Mouse (Mus musculus) ovary, postnatal 10 days (tissue): ENCODE results near the gene Tpk1.
"Not testable (repeated sequence)": the region's sequence is repeated elsewhere in the genome, so short reads cannot be mapped to it uniquely, and the experiment has no call there.

ENCODE experiments used
- DNase-seq: peaks from one replicate; pipeline ENCODE4 v3.0.0; 2022; ENCODE audit warnings: low spot score

The Tpk1 gene

GRCm38 (mm10) chr6:43522046-43522445, 144.0 kb downstream of the Tpk1 start:
- DNase-seq, result no peak

GRCm38 (mm10) chr6:43520218-43520617, 145.9 kb downstream of the Tpk1 start:
- DNase-seq, result no peak

- no peak for DNase-seq
These were observed 147.7 kb downstream of the Tpk1 start for GRCm38 (mm10) chr6:43518378-43518777.

- no peak for DNase-seq
These were observed 148.8 kb downstream of the Tpk1 start for GRCm38 (mm10) chr6:43517316-43517655.

GRCm38 (mm10) chr6:43516593-43517315, 149.3 kb downstream of the Tpk1 start:
- DNase-seq, result no peak

GRCm38 (mm10) chr6:43506686-43507385, 159.2 kb downstream of the Tpk1 start:
- DNase-seq, result not testable (repeated sequence)

- DNase-seq, result no peak
These were observed 161.4 kb downstream of the Tpk1 start for GRCm38 (mm10) chr6:43504609-43505230.

- DNase-seq, result no peak
These were observed 173.7 kb downstream of the Tpk1 start for GRCm38 (mm10) chr6:43492367-43492766.

GRCm38 (mm10) chr6:43486691-43487090, 179.4 kb downstream of the Tpk1 start:
- DNase-seq, result no peak

- DNase-seq, result no peak
These were observed 185.4 kb downstream of the Tpk1 start for GRCm38 (mm10) chr6:43480687-43481086.

GRCm38 (mm10) chr6:43478810-43479209, 187.3 kb downstream of the Tpk1 start:
- DNase-seq, result no peak

GRCm38 (mm10) chr6:43476406-43476805, 189.7 kb downstream of the Tpk1 start:
- no peak for DNase-seq

- no peak for DNase-seq
These were observed 190.2 kb downstream of the Tpk1 start for GRCm38 (mm10) chr6:43475921-43476320.

GRCm38 (mm10) chr6:43471556-43471955, 194.5 kb downstream of the Tpk1 start:
- no peak for DNase-seq

- no peak for DNase-seq
These were observed 197.1 kb downstream of the Tpk1 start for GRCm38 (mm10) chr6:43468821-43469594.

GRCm38 (mm10) chr6:43462849-43463369, 203.2 kb downstream of the Tpk1 start:
- no peak for DNase-seq

- DNase-seq, result no peak
These were observed 203.8 kb downstream of the Tpk1 start for GRCm38 (mm10) chr6:43462189-43462848.

GRCm38 (mm10) chr6:43459082-43459481, 207.0 kb downstream of the Tpk1 start:
- DNase-seq, result no peak

- no peak for DNase-seq
These were observed 208.1 kb downstream of the Tpk1 start for GRCm38 (mm10) chr6:43457989-43458388.

- no peak for DNase-seq
These were observed 216.6 kb downstream of the Tpk1 start for GRCm38 (mm10) chr6:43449498-43449897.

- DNase-seq, result no peak
These were observed 220.2 kb downstream of the Tpk1 start for GRCm38 (mm10) chr6:43445856-43446255.

- DNase-seq, result no peak
These were observed 223.9 kb downstream of the Tpk1 start for GRCm38 (mm10) chr6:43442191-43442590.
